Mouse (Mus musculus) embryonic facial prominence, embryonic 13.5 days (tissue): ENCODE results near the gene Shld2. TPM values are rescaled to one million over a fixed set of nuclear protein-coding genes. Genes with fewer than 3 reads are reported as not detected.

Experiments used
- ATAC-seq: fragments of 200-750 bp; cut with Nextera tagmentation; 2 replicates; pipeline ENCODE4 v1.8.0; 2017; ENCODE audit warnings: low read depth; ENCODE audit not compliant: insufficient number of reproducible peaks, insufficient read depth, low FRiP score, low TSS enrichment
- H3K27ac ChIP-seq: fragments of 300-500 bp; sonication (generic); 2 replicates; pipeline ENCODE4 v1.5.1; 2015; ENCODE audit warnings: moderate library complexity, mild to moderate bottlenecking, inconsistent platforms
- H3K27me3 ChIP-seq: fragments of 300-500 bp; sonication (generic); 2 replicates; pipeline ENCODE4 v1.6.1; 2015; ENCODE audit warnings: mild to moderate bottlenecking, inconsistent platforms
- H3K36me3 ChIP-seq: fragments of 300-500 bp; sonication (generic); 2 replicates; pipeline ENCODE4 v1.6.1; 2015; ENCODE audit warnings: mild to moderate bottlenecking, inconsistent platforms
- H3K4me1 ChIP-seq: fragments of 300-500 bp; sonication (generic); 2 replicates; pipeline ENCODE4 v1.6.1; 2015; ENCODE audit warnings: inconsistent platforms
- H3K4me2 ChIP-seq: fragments of 300-500 bp; sonication (generic); 2 replicates; pipeline ENCODE4 v1.6.1; 2015; ENCODE audit warnings: moderate library complexity, mild to moderate bottlenecking, inconsistent platforms
- H3K4me3 ChIP-seq: fragments of 300-500 bp; sonication (generic); 2 replicates; pipeline ENCODE4 v1.5.1; 2015; ENCODE audit warnings: mild to moderate bottlenecking, inconsistent platforms
- H3K9ac ChIP-seq: fragments of 300-500 bp; sonication (generic); 2 replicates; pipeline ENCODE4 v1.6.1; 2015; ENCODE audit warnings: mild to moderate bottlenecking, inconsistent platforms
- H3K9me3 ChIP-seq: fragments of 300-500 bp; sonication (generic); 2 replicates; pipeline ENCODE4 v1.6.1; 2016; ENCODE audit warnings: inconsistent platforms
- WGBS: fragments of 180-500 bp; shearing (Covaris S2); methylation state at CpG from one replicate; pipeline ENCODE4 v1.1.7; 2015; ENCODE audit warnings: mixed read lengths; 5-methylcytosine and 5-hydroxymethylcytosine counted together
- polyA plus RNA-seq: library from polyadenylated mRNA; unstranded; fragments of >200 nt; fragmentation: Nextera tagmentation; extraction: Ambion mirVana; gene quantifications from 2 replicates; pipeline ENCODE4 v1.2.1, GENCODE M21; 2015

Shld2 gene
- polyA plus RNA-seq, 1 experiment from 2014 or later, result 15.8 TPM

GRCm38 (mm10) chr14:34215451-34216127 lies 94.7 kb downstream of the Shld2 start:
- H3K27me3 ChIP-seq, result peaks cover 21% of the 10 kb centered on the region
- no peak overlapping the region for H3K9ac ChIP-seq
- no peak overlapping the region for H3K4me2 ChIP-seq
- H3K36me3 ChIP-seq, result no peaks in the 10 kb centered on the region
- H3K27ac ChIP-seq, result no peak overlapping the region
- ATAC-seq, result peak; percentile 40; the same call in 1 of the 2 replicates
- no peak overlapping the region for H3K4me3 ChIP-seq
- WGBS, result 61% methylated on average over 6 of the region's 6 CpGs
- H3K4me1 ChIP-seq, result peaks cover 9% of the 10 kb centered on the region
- H3K9me3 ChIP-seq, result no peaks in the 10 kb centered on the region

GRCm38 (mm10) chr14:34209942-34210341 lies 100.4 kb downstream of the Shld2 start:
- Histone ChIP-seq H3K4me1 (no peaks in the 10 kb centered on the region), H3K9me3 (no peaks in the 10 kb centered on the region), H3K9ac (no peak overlapping the region), H3K27me3 (no peaks in the 10 kb centered on the region), H3K4me3 (no peak overlapping the region), H3K36me3 (no peaks in the 10 kb centered on the region), H3K4me2 (no peak overlapping the region), H3K27ac (no peak overlapping the region)
- 80% methylated on average over 4 of the region's 4 CpGs for WGBS
- ATAC-seq, result no peak

GRCm38 (mm10) chr14:34209080-34209479 lies 101.2 kb downstream of the Shld2 start:
- WGBS, result 59% methylated on average over 4 of the region's 4 CpGs
- Histone ChIP-seq H3K36me3 (no peaks in the 10 kb centered on the region), H3K9ac (no peak overlapping the region)

GRCm38 (mm10) chr14:34208651-34209050 lies 101.6 kb downstream of the Shld2 start:
- Histone ChIP-seq H3K9ac (no peak overlapping the region), H3K36me3 (no peaks in the 10 kb centered on the region), H3K4me1 (no peaks in the 10 kb centered on the region), H3K27ac (no peak overlapping the region), H3K4me3 (no peak overlapping the region), H3K27me3 (0 out of 2 replicates have a peak, but pooled peaks cover 3% of the 10 kb centered on the region), H3K4me2 (no peak overlapping the region), H3K9me3 (no peaks in the 10 kb centered on the region)
- 49% methylated on average over 2 of the region's 2 CpGs for WGBS
- no peak for ATAC-seq

More at GRCm38 (mm10) chr14:34209080-34209479, 101.2 kb downstream of the Shld2 start:
- Histone ChIP-seq H3K27me3 (no peaks in the 10 kb centered on the region), H3K27ac (no peak overlapping the region), H3K4me3 (no peak overlapping the region), H3K9me3 (no peaks in the 10 kb centered on the region), H3K4me1 (no peaks in the 10 kb centered on the region), H3K4me2 (no peak overlapping the region)
- no peak for ATAC-seq

GRCm38 (mm10) chr14:34207996-34208395 lies 102.3 kb downstream of the Shld2 start:
- Histone ChIP-seq H3K4me3 (no peak overlapping the region), H3K4me1 (no peaks in the 10 kb centered on the region), H3K9ac (no peak overlapping the region), H3K9me3 (no peaks in the 10 kb centered on the region), H3K27me3 (0 out of 2 replicates have a peak, but pooled peaks cover 8% of the 10 kb centered on the region), H3K27ac (no peak overlapping the region), H3K36me3 (no peaks in the 10 kb centered on the region), H3K4me2 (no peak overlapping the region)
- ATAC-seq, result no peak
- 66% methylated on average over 6 of the region's 6 CpGs for WGBS

GRCm38 (mm10) chr14:34201231-34202035 lies 108.9 kb downstream of the Shld2 start, which contains the start of gene Gprin2:
Gene Gprin2 (minus strand): TSS chr14:34201653.
- peaks cover 16% of the 10 kb centered on the region for H3K4me1 ChIP-seq
- ATAC-seq, result peak; percentile 44; the same call in 1 of the 2 replicates
- no peaks in the 10 kb centered on the region for H3K36me3 ChIP-seq
- peak within 1 kb of the TSS; percentile 77 for H3K4me3 ChIP-seq
- peak within 1 kb of the TSS; percentile 76 for H3K9ac ChIP-seq
- peak within 1 kb of the TSS; percentile 94 for H3K4me2 ChIP-seq
- peaks cover 23% of the 10 kb centered on the region; the same call in 1 of the 2 replicates for H3K27me3 ChIP-seq
- H3K9me3 ChIP-seq, result no peaks in the 10 kb centered on the region
- H3K27ac ChIP-seq, result peak within 1 kb of the TSS; percentile 44; the same call in 1 of the 2 replicates
- 3% methylated on average over 48 of the region's 52 CpGs for WGBS

- Histone ChIP-seq H3K9me3 (no peaks in the 10 kb centered on the region), H3K4me2 (peak overlapping the region; percentile 94), H3K27me3 (peaks cover 23% of the 10 kb centered on the region; the same call in 1 of the 2 replicates), H3K4me3 (peak overlapping the region; percentile 77), H3K4me1 (peaks cover 22% of the 10 kb centered on the region), H3K36me3 (no peaks in the 10 kb centered on the region), H3K27ac (peak overlapping the region; percentile 44; the same call in 1 of the 2 replicates), H3K9ac (peak overlapping the region; percentile 76)
- ATAC-seq, result peak; percentile 54
- 2% methylated on average over 19 of the region's 19 CpGs for WGBS
These were observed 109.5 kb downstream of the Shld2 start for GRCm38 (mm10) chr14:34200738-34201230.

GRCm38 (mm10) chr14:34196706-34197105 lies 113.6 kb downstream of the Shld2 start:
- no peak for ATAC-seq
- Histone ChIP-seq H3K9ac (0 out of 2 replicates have a peak overlapping the region, but pooled peaks have one; percentile 0), H3K4me3 (no peak overlapping the region), H3K4me2 (no peak overlapping the region), H3K27me3 (peaks cover 12% of the 10 kb centered on the region; the same call in 1 of the 2 replicates), H3K36me3 (peaks cover 8% of the 10 kb centered on the region; the same call in 1 of the 2 replicates), H3K9me3 (no peaks in the 10 kb centered on the region), H3K4me1 (peaks cover 22% of the 10 kb centered on the region), H3K27ac (peak overlapping the region; percentile 39; the same call in 1 of the 2 replicates)
- WGBS, result 44% methylated on average over 4 of the region's 4 CpGs

- no peak overlapping the region for H3K27ac ChIP-seq
- H3K4me1 ChIP-seq, result peaks cover 18% of the 10 kb centered on the region
- ATAC-seq, result no peak
- H3K9me3 ChIP-seq, result no peaks in the 10 kb centered on the region
- peaks cover 10% of the 10 kb centered on the region; the same call in 1 of the 2 replicates for H3K27me3 ChIP-seq
- H3K36me3 ChIP-seq, result peaks cover 8% of the 10 kb centered on the region; the same call in 1 of the 2 replicates
- 83% methylated on average over 15 of the region's 15 CpGs for WGBS
- H3K4me2 ChIP-seq, result no peak overlapping the region
- no peak overlapping the region for H3K4me3 ChIP-seq
- H3K9ac ChIP-seq, result no peak overlapping the region
These were observed 114.8 kb downstream of the Shld2 start for GRCm38 (mm10) chr14:34195466-34195865.

GRCm38 (mm10) chr14:34193879-34194278 lies 116.4 kb downstream of the Shld2 start:
- H3K27ac ChIP-seq, result no peak overlapping the region
- no peak overlapping the region for H3K9ac ChIP-seq
- no peak for ATAC-seq
- H3K4me2 ChIP-seq, result no peak overlapping the region
- peaks cover 8% of the 10 kb centered on the region; the same call in 1 of the 2 replicates for H3K36me3 ChIP-seq
- H3K4me3 ChIP-seq, result no peak overlapping the region
- no peaks in the 10 kb centered on the region for H3K27me3 ChIP-seq
- no peaks in the 10 kb centered on the region for H3K9me3 ChIP-seq
- 63% methylated on average over 4 of the region's 4 CpGs for WGBS
- H3K4me1 ChIP-seq, result peaks cover 11% of the 10 kb centered on the region

- no peak overlapping the region for H3K27ac ChIP-seq
- no peaks in the 10 kb centered on the region for H3K9me3 ChIP-seq
- no peak for ATAC-seq
- no peaks in the 10 kb centered on the region for H3K27me3 ChIP-seq
- H3K4me2 ChIP-seq, result no peak overlapping the region
- WGBS, result 68% methylated on average over 7 of the region's 7 CpGs
- peaks cover 8% of the 10 kb centered on the region; the same call in 1 of the 2 replicates for H3K36me3 ChIP-seq
- no peak overlapping the region for H3K4me3 ChIP-seq
- H3K9ac ChIP-seq, result no peak overlapping the region
- no peaks in the 10 kb centered on the region for H3K4me1 ChIP-seq
These were observed 119.9 kb downstream of the Shld2 start for GRCm38 (mm10) chr14:34190361-34190760.
